Mouse (Mus musculus): ENCODE results near the gene Uhrf1bp1l. TPM values are rescaled to one million over a fixed set of nuclear protein-coding genes. Genes with fewer than 3 reads are reported as not detected.

Uhrf1bp1l gene
- total RNA-seq, 1 experiment from 2014 or later: 61.7 TPM

GRCm38 (mm10) chr10:89850951-89851350 is 106.2 kb downstream of the Uhrf1bp1l start:
- DNase-seq: no peak

- no peak for DNase-seq
Measured at GRCm38 (mm10) chr10:89855251-89855875, 110.6 kb downstream of the Uhrf1bp1l start.

DNA sequence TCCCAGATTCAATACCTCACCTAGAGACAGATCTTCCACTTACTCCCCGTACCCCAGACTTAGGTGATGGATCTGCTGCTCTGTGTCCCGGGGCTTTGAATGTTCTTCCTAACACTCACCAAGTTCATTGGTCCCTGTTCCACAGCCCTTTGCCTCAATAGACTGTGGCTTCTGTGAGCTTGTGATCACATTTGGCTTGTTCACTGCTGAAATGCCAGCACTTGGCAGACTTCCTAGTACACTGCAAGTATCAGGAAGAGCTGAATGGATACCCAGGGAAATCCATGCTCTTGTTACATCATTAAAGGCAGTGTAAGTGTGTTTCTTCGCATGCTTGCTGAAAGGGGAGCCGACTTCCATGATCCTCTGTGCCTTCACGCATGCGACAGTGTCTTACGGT is 111.5 kb downstream of the Uhrf1bp1l start:
- peak; percentile 29 for DNase-seq

- no peak for DNase-seq
Measured at GRCm38 (mm10) chr10:89868211-89868610, 123.4 kb downstream of the Uhrf1bp1l start.

- DNase-seq: no peak
Measured at GRCm38 (mm10) chr10:89868836-89869235, 124.0 kb downstream of the Uhrf1bp1l start.

Other genes starting within 250 kb of the Uhrf1bp1l start
- 14.1 and 21.5 TPM in 2 replicates for gene Nr1h4, start 211.4 kb upstream of the Uhrf1bp1l start, total RNA-seq (2021)
- 0.85 TPM in 1 of 2 replicates, not detected in the other for gene Slc17a8, start 123.7 kb upstream of the Uhrf1bp1l start, total RNA-seq (2021)
- gene Scyl2, start 58.7 kb upstream of the Uhrf1bp1l start, total RNA-seq (2021): 43.6 and 45.8 TPM in 2 replicates
- gene Actr6, start 12.7 kb upstream of the Uhrf1bp1l start, total RNA-seq (2021): 21.8 and 26.2 TPM in 2 replicates
- gene Anks1b, start 128.5 kb downstream of the Uhrf1bp1l start, total RNA-seq (2021): 1.4 and 1.7 TPM in 2 replicates

All from adrenal gland, postnatal 14 days (tissue).